ENCODE assay signal across 8 mouse cellular contexts in the genomic region with DNA sequence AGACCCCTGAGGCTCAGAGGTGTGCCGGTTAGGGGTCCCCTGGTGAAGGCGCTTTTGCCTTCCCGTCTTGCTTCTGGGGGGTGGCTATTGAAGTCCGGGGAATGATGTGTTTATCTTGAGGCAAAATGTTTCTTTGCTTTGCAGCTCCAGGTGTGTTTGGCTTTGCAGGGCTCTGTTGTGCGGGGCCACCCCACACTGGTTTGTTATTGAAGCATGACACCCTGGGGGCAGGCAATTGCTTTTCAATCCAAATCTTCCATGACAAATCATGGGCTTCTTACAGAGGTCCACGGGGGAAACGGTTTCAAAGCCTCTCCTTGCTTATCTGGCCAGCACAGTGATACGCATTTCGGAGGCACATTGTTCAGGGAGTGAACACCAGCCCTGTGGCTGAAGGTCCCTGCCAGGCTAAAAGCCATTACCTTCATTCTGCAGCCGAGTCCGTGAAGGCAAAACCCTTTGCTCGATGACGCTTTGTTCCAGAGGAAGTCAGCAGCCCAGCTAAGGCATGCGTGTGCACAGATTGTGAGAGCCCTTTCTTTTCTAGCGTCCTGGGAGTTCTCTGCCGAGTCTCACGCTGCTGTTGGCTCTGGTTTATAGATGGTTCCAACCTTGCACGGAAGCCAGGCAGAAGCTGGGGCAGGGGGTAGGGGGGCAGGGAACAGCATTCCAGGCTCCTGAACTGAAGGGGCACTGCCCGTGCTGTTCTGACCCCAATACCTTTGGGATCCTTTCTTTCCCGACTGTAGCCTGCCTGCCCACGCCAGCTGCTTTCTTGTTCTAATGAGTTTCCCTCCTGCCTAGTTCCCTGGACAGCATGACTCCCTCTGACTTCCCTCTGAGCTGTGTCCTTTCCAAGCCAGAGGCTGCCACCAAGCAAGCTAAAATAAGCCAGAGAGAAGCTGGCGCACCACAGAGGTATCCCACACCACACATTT.
DNase-seq lines count a peak whose midpoint lies in the region; ATAC-seq lines count a peak whose summit lies in the region.

No protein-coding gene starts in this region.

- peak; percentile 69 for ATAC-seq in midbrain, embryonic 16.5 days

- peak overlapping the region; percentile 52 for H3K4me2 ChIP-seq in midbrain, embryonic 16.5 days (ENCODE audit: low read length)

- DNase-seq in left cerebral cortex, postnatal 4 days, result peak; percentile 31
- no peak for DNase-seq in left cerebral cortex, adult 11 months (ENCODE audit: low spot score)
- no peak for DNase-seq in forebrain, embryonic 10.5 days (ENCODE audit: extremely low spot score, low spot score)
- peak; percentile 49 for DNase-seq in hindbrain, embryonic 10.5 days (ENCODE audit: low spot score)
- DNase-seq in spleen, adult 18-20 months, result no peak
- no peak for DNase-seq in adrenal gland, postnatal 10 days
- DNase-seq in frontal cortex, postnatal 10 days (ENCODE audit: low spot score in 2 of 2), result no peak

- peak overlapping the region; percentile 58 for H3K9ac ChIP-seq in midbrain, embryonic 16.5 days (ENCODE audit: low read depth, low read length)

- 16% methylated on average over 22 of the region's 22 CpGs for WGBS in forebrain, embryonic 10.5 days
- WGBS in hindbrain, embryonic 10.5 days, result 11% methylated on average over 22 of the region's 22 CpGs
- WGBS in midbrain, embryonic 16.5 days, result 3% methylated on average over 22 of the region's 22 CpGs

- H3K9me3 ChIP-seq in forebrain, embryonic 10.5 days, result no peaks in the 10 kb centered on the region; the same call in 1 of the 2 replicates
- 0 out of 2 replicates have a peak, but pooled peaks cover 3% of the 10 kb centered on the region for H3K9me3 ChIP-seq in hindbrain, embryonic 10.5 days
- H3K9me3 ChIP-seq in midbrain, embryonic 16.5 days (replicated peaks; ENCODE audit: control insufficient read depth, low read length, poor library complexity, severe bottlenecking), result no peaks in the 10 kb centered on the region

- intact Hi-C loops in left cerebral cortex, postnatal 4 days (cut with DNase I), result no loop called here

- H3K27me3 ChIP-seq in forebrain, embryonic 10.5 days (ENCODE audit: poor library complexity, severe bottlenecking), result peaks cover 28% of the 10 kb centered on the region
- H3K27me3 ChIP-seq in hindbrain, embryonic 10.5 days (ENCODE audit: insufficient read depth, poor library complexity, severe bottlenecking), result peaks cover 38% of the 10 kb centered on the region
- H3K27me3 ChIP-seq in midbrain, embryonic 16.5 days (ENCODE audit: control insufficient read depth, insufficient read depth, low read depth, low read length), result 0 out of 2 replicates have a peak, but pooled peaks cover 2% of the 10 kb centered on the region

- peak overlapping the region; percentile 37 for H3K4me3 ChIP-seq in forebrain, embryonic 10.5 days
- H3K4me3 ChIP-seq in hindbrain, embryonic 10.5 days, result peak overlapping the region; percentile 30
- H3K4me3 ChIP-seq in midbrain, embryonic 16.5 days (ENCODE audit: low read depth, low read length), result peak overlapping the region; percentile 13

- peak overlapping the region; percentile 86 for H3K27ac ChIP-seq in forebrain, embryonic 10.5 days
- H3K27ac ChIP-seq in hindbrain, embryonic 10.5 days, result peak overlapping the region; percentile 79
- peak overlapping the region; percentile 79 for H3K27ac ChIP-seq in midbrain, embryonic 16.5 days (ENCODE audit: low read length)

- no peaks in the 10 kb centered on the region for H3K36me3 ChIP-seq in forebrain, embryonic 10.5 days (replicated peaks)
- no peaks in the 10 kb centered on the region for H3K36me3 ChIP-seq in hindbrain, embryonic 10.5 days
- no peaks in the 10 kb centered on the region for H3K36me3 ChIP-seq in midbrain, embryonic 16.5 days (ENCODE audit: control insufficient read depth, insufficient read depth, low read length)

- H3K4me1 ChIP-seq in forebrain, embryonic 10.5 days, result peaks cover 41% of the 10 kb centered on the region
- peaks cover 39% of the 10 kb centered on the region for H3K4me1 ChIP-seq in hindbrain, embryonic 10.5 days (replicated peaks)
- H3K4me1 ChIP-seq in midbrain, embryonic 16.5 days (ENCODE audit: control insufficient read depth, insufficient read depth, low read length), result peaks cover 26% of the 10 kb centered on the region

Comparison
In these comparisons a context has a peak if more than half of its experiments do, and no peak if none do; other contexts are left out.
1. DNase-seq: peak in left cerebral cortex, postnatal 4 days (single experiment) and hindbrain, embryonic 10.5 days (single experiment); none in left cerebral cortex, adult 11 months (single experiment), forebrain, embryonic 10.5 days (single experiment), spleen, adult 18-20 months (0 of 2), adrenal gland, postnatal 10 days (single experiment) and frontal cortex, postnatal 10 days (0 of 2).
2. Peak in every context shown above with its lines, with median percentiles within 50 percentile points of each other: H3K27ac ChIP-seq and H3K4me3 ChIP-seq.